Mouse (Mus musculus) cerebellum, postnatal 14 days (tissue): ENCODE measurements around the gene Hcar2.

ENCODE experiments used
- DNase-seq, 2 experiments: peaks; one replicate each; pipeline ENCODE4 v3.0.0; 2021; ENCODE audit warnings: mixed read lengths in 2 of 2

Hcar2 gene

DNA sequence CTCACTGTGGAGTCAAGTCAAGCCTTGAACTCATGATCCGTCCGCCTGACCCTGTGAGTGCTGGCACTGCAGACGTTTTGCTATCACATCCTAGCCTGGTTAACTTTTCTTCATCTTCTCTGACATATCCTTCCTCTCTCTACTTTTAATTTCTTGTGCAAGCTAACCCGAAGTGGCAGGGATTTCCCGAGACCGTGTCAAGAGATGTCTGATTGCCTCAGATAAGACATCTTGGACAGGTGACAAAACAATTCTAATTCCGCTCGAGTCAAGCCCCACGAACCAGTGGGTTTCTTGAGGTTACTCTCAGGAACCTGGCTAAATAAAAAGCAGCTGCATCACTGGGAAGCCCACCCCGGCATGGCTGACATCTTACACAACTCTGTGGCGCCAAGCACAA lies 6.5 kb downstream of the Hcar2 start:
- DNase-seq: no peak

GRCm38 (mm10) chr5:123854511-123854910 lies 10.8 kb downstream of the Hcar2 start:
- DNase-seq: no peak

DNA sequence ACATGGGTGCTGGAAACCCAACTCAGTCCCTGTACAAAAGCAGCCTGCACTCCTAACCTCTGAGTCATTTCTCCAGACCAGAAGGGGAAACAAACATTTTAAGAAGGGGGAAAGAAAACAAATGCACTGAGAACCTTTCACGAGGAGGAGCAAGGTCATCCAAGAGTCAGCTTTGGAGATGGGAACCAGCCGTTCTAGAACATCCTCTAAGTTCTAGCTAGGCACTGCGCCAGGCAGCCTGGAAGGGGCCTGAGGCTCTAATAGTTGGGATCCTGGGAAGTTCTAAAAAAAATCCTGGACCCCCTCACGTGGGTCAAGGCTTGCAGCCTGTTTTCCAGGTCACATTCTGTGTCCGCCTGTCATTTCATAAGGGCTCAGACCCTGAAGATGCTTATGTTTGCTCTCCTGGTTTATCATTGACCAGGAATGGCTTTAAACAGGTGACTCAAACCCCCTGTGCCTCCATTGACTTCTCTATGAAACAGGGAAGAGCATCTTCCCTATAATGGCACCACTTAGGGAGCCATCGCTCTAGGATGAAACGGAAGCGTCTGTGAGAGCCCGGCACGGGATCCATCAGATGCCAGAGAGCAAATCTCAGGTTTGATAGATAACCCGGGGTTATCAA lies 11.3 kb downstream of the Hcar2 start:
- DNase-seq: no peak

DNA sequence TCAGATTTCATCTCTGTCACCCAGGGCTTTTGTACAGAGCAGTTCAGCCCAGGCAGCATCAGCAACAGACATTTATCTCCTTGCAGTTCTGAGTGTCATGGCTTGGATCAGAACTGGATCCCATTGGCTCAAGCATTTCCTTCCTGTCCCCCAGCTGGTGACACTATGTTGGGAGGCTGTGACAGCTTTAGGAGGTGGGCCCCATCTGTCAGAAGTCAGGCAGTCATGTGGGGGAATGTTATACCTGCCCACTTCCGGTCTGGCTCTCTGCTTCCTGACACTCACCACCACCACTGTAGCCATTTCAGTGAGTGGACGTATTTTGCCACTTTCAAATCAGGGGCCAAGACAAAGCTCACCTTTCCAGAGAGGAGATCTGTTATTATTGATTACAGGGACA lies 13.9 kb downstream of the Hcar2 start:
- DNase-seq: no peak

GRCm38 (mm10) chr5:123844316-123844715 lies 21.0 kb downstream of the Hcar2 start:
- no peak for DNase-seq

GRCm38 (mm10) chr5:123843816-123844215 lies 21.5 kb downstream of the Hcar2 start:
- no peak for DNase-seq

DNA sequence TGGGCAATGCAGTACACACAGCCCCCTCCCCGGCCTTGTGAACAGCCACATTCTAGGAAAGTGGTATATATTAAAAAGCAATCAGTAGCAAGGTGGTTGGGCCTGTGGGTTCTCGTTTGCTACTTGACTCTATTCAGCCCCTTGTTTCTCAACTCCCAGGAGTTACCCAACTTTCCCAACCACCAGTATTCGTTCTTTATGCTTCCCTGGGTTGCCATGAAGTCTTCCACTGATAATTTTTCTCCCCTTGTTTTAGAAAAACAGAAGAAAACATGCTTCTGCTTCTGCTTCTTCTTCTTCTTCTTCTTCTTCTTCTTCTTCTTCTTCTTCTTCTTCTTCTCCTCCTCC lies 22.4 kb downstream of the Hcar2 start:
- no peak for DNase-seq

GRCm38 (mm10) chr5:123842221-123842934 lies 22.9 kb downstream of the Hcar2 start:
- DNase-seq: no peak

GRCm38 (mm10) chr5:123837371-123837770 lies 27.9 kb downstream of the Hcar2 start:
- DNase-seq: no peak

GRCm38 (mm10) chr5:123834836-123835235 lies 30.5 kb downstream of the Hcar2 start:
- no peak for DNase-seq

GRCm38 (mm10) chr5:123832309-123832708 lies 33.0 kb downstream of the Hcar2 start:
- DNase-seq: no peak

DNA sequence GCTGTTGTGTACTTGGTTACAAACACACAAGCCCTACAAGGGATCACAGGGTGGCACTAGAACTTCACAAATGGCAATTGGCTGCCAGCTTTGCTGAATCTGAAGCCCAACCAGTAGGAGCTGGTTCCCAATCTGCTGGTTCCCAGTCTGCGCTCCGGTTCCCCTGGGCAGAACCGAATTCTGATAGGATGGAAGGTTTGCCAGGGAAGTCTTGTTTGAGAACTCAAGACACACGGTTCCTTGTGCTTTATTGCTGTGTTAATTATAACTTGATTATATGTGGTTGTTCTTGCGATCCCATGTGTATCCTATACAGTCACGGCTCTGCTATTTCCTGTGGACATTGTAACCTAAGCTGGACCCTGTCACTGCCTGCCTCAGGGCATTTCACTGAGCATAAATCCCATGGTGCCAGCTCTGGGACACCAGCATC lies 37.6 kb downstream of the Hcar2 start:
- peak; percentile 18 to 25 for DNase-seq

GRCm38 (mm10) chr5:123822706-123823105 lies 42.6 kb downstream of the Hcar2 start:
- no peak for DNase-seq

DNA sequence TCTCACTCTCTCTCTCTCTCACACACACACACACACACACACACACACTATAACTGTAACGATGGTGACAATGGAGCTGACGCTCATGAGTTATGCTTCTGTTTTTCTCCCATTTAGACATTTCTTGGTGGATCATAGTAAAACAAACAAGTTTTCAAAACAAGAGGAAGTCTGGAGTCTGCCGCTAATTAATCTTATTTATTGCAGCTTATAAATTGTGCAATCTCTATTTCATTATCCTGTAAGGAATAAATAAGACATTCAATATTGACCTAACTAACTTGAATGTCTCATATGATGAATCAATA lies 44.1 kb downstream of the Hcar2 start:
- no peak for DNase-seq

DNA sequence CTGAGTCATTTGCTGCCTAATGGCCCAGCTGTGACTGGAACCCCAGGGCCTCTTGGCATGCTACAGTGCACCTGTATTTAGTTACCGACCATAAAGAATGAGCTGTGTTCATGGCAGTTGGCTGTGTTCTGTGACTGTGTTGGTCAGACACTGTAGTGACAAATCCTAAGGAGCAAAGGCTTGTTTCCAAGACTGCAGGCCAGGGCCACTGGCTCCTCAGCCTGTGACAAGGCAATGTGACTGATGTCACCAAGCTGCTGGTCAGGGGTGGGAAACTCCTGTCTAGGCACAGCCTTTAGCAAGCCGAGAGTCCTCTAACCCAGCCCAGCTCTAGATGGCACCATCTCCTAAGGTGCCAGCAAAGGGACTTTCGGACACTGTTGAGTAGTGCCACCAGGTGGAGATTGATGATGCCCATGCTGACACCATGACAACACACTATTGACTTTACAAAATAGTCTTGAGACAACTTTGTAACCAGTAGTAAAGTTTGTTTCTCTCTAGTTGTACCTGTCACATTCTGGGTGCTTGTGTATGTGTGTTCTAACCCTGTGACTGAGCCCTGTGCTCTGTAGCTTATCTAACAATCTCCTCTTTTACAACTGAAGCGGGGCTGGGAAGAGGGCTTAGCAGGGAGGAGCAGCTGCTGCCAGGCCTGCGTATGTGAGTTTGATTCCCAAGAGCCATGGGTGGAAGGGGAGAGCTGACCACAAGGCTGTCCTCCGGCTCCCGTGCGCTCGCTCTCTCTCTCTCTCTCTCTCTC lies 44.6 kb downstream of the Hcar2 start:
- DNase-seq: no peak

DNA sequence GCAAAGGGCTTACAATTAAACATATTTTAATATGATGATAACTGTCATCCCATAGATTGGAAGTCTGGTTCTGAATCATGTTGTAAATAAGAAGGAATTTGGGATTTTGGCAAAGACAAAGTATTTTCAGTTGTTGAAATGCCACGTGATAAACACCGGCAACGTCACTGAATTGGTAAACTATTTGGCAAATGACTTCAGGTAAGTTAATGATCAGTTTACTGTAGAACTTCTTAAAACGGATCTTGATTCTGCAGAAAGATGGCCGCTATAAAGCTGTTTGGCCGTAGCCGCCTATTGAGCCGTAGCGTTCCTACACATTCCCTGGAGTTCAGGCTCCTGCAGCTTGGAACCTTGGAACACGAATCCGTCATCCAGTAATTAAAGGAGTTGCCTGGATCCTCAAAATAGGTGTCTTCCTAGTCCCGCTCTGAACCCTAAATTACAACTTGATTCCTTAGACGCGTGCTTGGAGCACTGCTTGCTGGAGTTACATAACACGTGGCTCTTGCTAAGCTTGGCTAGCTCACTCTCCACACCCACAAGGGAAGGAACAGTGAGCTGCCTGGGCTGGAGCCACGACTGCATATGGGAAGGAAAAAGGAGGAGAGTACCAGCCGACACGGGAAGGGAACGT lies 46.2 kb downstream of the Hcar2 start:
- no peak for DNase-seq

DNA sequence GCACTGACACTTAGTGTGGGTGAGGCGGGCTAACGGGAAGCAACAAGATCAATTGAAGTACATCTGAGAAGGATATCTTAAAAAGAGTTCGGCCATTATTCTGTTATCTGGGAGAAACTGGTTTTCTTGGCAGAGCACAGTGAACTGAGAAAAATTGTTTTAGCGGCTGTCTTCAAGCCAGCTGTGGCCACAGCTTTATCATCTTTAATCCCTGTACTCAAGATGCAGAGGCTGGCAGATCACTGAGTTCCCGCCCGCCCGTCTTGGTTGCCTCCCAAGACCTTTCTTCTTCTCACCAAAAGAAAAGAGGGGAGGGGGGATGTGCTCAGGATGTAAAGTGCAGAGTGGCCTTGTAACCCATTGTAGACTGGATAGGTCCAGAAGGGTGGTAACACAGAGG lies 48.4 kb downstream of the Hcar2 start:
- DNase-seq: no peak
